Mouse (Mus musculus) cerebellum, adult 8-10 months (tissue): ENCODE measurements around the gene Isg15.

Source experiments
- DNase-seq: peaks from one replicate; pipeline ENCODE4 v3.0.0; 2022

Isg15 gene

GRCm38 (mm10) chr4:156200623-156201475 is at the start of gene Isg15:
TSS of gene Isg15 (minus strand) at chr4:156200818.
- no peak for DNase-seq

GRCm38 (mm10) chr4:156249567-156249966 is 48.9 kb upstream of the Isg15 start:
- no peak for DNase-seq

GRCm38 (mm10) chr4:156236651-156237447 is 36.2 kb upstream of the Isg15 start:
- DNase-seq = no peak

GRCm38 (mm10) chr4:156235808-156236533 is 35.4 kb upstream of the Isg15 start, which contains the start of gene Noc2l:
TSS of gene Noc2l (plus strand) at chr4:156236010.
- DNase-seq = peak; percentile 87

- no peak for DNase-seq
Measured at GRCm38 (mm10) chr4:156235360-156235770, 34.7 kb upstream of the Isg15 start.

GRCm38 (mm10) chr4:156234701-156235213 is 34.1 kb upstream of the Isg15 start, which contains the start of gene Plekhn1:
TSS of gene Plekhn1 (minus strand) at chr4:156234857.
- DNase-seq = peak; percentile 73

- DNase-seq = no peak
Measured at GRCm38 (mm10) chr4:156234021-156234501, 33.4 kb upstream of the Isg15 start.

GRCm38 (mm10) chr4:156228393-156229024 is 27.9 kb upstream of the Isg15 start:
- no peak for DNase-seq

GRCm38 (mm10) chr4:156227752-156228392 is 27.3 kb upstream of the Isg15 start:
- no peak for DNase-seq

GRCm38 (mm10) chr4:156224276-156224675 is 23.7 kb upstream of the Isg15 start:
- DNase-seq = no peak

GRCm38 (mm10) chr4:156219936-156220335 is 19.3 kb upstream of the Isg15 start:
- DNase-seq = no peak

- DNase-seq = no peak
Measured at GRCm38 (mm10) chr4:156217838-156218237, 17.2 kb upstream of the Isg15 start.

- no peak for DNase-seq
Measured at GRCm38 (mm10) chr4:156217022-156217669, 16.5 kb upstream of the Isg15 start.

- no peak for DNase-seq
Measured at GRCm38 (mm10) chr4:156216196-156216595, 15.6 kb upstream of the Isg15 start.

GRCm38 (mm10) chr4:156215649-156216048 is 15.0 kb upstream of the Isg15 start, which contains the start of gene Perm1:
TSS of gene Perm1 (plus strand) at chr4:156215868.
- DNase-seq = no peak

- DNase-seq = no peak
Measured at GRCm38 (mm10) chr4:156213134-156213533, 12.5 kb upstream of the Isg15 start.

GRCm38 (mm10) chr4:156209963-156210635 is 9.5 kb upstream of the Isg15 start:
- DNase-seq = no peak

GRCm38 (mm10) chr4:156208872-156209271 is 8.3 kb upstream of the Isg15 start:
- no peak for DNase-seq

GRCm38 (mm10) chr4:156203413-156204131 is 3.0 kb upstream of the Isg15 start:
- peak; percentile 35 for DNase-seq

GRCm38 (mm10) chr4:156203001-156203412 is 2.4 kb upstream of the Isg15 start, which contains the start of gene AW011738:
TSS of gene AW011738 (plus strand) at chr4:156203304.
- DNase-seq = peak; percentile 68
